Mouse (Mus musculus) cortical plate, adult 2 months (tissue): ENCODE data around the gene Foxg1.

Source experiments
- CTCF ChIP-seq: fragments of 200-500 bp; IDR thresholded peaks from 2 replicates; pipeline ENCODE4 v1.5.1; 2011; ENCODE audit warnings: mild to moderate bottlenecking, control low read depth, low read length; ENCODE audit not compliant: insufficient read depth; ENCODE audit errors: extremely low read depth
- POLR2A ChIP-seq: fragments of 200-500 bp; IDR thresholded peaks from 2 replicates; pipeline ENCODE4 v1.6.1; 2011; ENCODE audit warnings: mild to moderate bottlenecking, low read length, control low read depth; ENCODE audit not compliant: insufficient read depth; ENCODE audit errors: extremely low read depth

DNA sequence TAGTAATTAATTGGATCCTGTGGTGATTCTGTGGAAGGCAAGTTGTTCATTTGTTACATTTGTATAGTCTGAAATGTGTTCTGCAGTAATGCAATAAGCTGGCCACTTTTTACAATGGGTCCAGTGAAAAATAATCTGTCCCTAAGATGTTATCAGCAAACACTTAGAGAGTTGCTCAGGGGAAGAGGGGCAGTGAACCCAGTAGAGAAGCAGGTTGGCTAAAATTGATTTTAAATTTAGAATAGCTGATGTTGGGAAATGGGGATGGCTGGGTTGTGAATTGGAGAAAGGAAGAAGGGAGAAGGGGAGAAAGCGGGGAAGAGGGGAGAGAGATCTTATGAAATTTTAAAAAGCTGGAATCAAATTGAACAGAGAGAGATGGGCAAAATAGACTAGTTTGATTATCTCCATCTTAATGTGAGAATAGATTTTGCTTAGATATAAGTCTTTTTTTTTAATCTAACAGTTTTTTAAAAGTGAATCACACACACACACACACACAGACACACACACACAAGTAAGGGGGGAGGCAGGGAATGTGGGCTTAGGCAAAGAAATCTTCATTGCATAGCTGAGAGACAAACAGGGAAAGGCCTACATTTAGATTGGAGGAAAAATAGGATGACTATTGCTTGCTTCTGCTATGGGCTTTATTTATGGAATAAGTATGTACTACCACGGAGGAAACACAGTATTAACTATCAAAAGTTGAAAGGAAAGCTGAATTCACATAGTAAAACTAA lies 5.6 kb downstream of the Foxg1 start:
- TF ChIP-seq CTCF, result no peak
- no peak for TF ChIP-seq POLR2A
